Mouse (Mus musculus) monocyte, adult 5-6 weeks (primary cell): ENCODE results near the gene Klhl12. TPM values are rescaled to one million over a fixed set of nuclear protein-coding genes. Genes with fewer than 3 reads are reported as not detected.
"Not testable (repeated sequence)": the region's sequence is repeated elsewhere in the genome, so short reads cannot be mapped to it uniquely, and the experiment has no call there.

ENCODE experiments used
- ATAC-seq: fragments of 153-309, 156-312 bp; replicated peaks from 2 replicates; pipeline ENCODE4 v1.8.0; 2017; ENCODE audit warnings: mild to moderate bottlenecking; ENCODE audit not compliant: low TSS enrichment, insufficient number of reproducible peaks, severe bottlenecking, poor library complexity, low FRiP score
- total RNA-seq: library from RNA; stranded (forward); fragments of 200-1000, 200-491, 200-594 nt; gene quantifications from 3 replicates; pipeline ENCODE4 v1.2.3, GENCODE M21; 2017

The Klhl12 gene
- total RNA-seq, 1 experiment from 2014 or later: 32.5 TPM

GRCm38 (mm10) chr1:134442394-134442793 lies 12.9 kb upstream of the Klhl12 start:
- ATAC-seq: no peak

GRCm38 (mm10) chr1:134443288-134443687 lies 12.0 kb upstream of the Klhl12 start:
- not testable (repeated sequence) for ATAC-seq

- no peak for ATAC-seq
Measured at GRCm38 (mm10) chr1:134445418-134445817, 9.9 kb upstream of the Klhl12 start.

GRCm38 (mm10) chr1:134448537-134448936 lies 6.8 kb upstream of the Klhl12 start:
- ATAC-seq: not testable (repeated sequence)

GRCm38 (mm10) chr1:134450201-134450600 lies 5.1 kb upstream of the Klhl12 start:
- ATAC-seq: no peak

- ATAC-seq: peak; percentile 71; the same call in 1 of the 2 replicates
Measured at GRCm38 (mm10) chr1:134450986-134451385, 4.3 kb upstream of the Klhl12 start.

GRCm38 (mm10) chr1:134456060-134456459 lies 729 bp downstream of the Klhl12 start:
- no peak for ATAC-seq

GRCm38 (mm10) chr1:134458139-134458727 lies 2.9 kb downstream of the Klhl12 start:
- peak; percentile 40; the same call in 1 of the 2 replicates for ATAC-seq

GRCm38 (mm10) chr1:134460294-134461284 lies 5.3 kb downstream of the Klhl12 start:
- ATAC-seq: no peak

- no peak for ATAC-seq
Measured at GRCm38 (mm10) chr1:134484623-134485022, 29.3 kb downstream of the Klhl12 start.

GRCm38 (mm10) chr1:134490903-134491801 lies 35.8 kb downstream of the Klhl12 start:
- no peak for ATAC-seq

GRCm38 (mm10) chr1:134492276-134492675 lies 36.9 kb downstream of the Klhl12 start:
- ATAC-seq: no peak

- ATAC-seq: no peak
Measured at GRCm38 (mm10) chr1:134493496-134493895, 38.2 kb downstream of the Klhl12 start.

GRCm38 (mm10) chr1:134493956-134494355 lies 38.6 kb downstream of the Klhl12 start:
- ATAC-seq: 0 out of 2 replicates have a peak, but pooled peaks have one; percentile 15

- ATAC-seq: peak; percentile 98
Measured at GRCm38 (mm10) chr1:134494428-134495215, 39.3 kb downstream of the Klhl12 start, which contains the start of gene Rabif. Rabif (plus strand) TSS chr1:134494648.

- no peak for ATAC-seq
Measured at GRCm38 (mm10) chr1:134495216-134495539, 39.8 kb downstream of the Klhl12 start.

- no peak for ATAC-seq
Measured at GRCm38 (mm10) chr1:134495991-134496390, 40.7 kb downstream of the Klhl12 start.

- ATAC-seq: no peak
Measured at GRCm38 (mm10) chr1:134500916-134501315, 45.6 kb downstream of the Klhl12 start.
